In the genomic region with DNA sequence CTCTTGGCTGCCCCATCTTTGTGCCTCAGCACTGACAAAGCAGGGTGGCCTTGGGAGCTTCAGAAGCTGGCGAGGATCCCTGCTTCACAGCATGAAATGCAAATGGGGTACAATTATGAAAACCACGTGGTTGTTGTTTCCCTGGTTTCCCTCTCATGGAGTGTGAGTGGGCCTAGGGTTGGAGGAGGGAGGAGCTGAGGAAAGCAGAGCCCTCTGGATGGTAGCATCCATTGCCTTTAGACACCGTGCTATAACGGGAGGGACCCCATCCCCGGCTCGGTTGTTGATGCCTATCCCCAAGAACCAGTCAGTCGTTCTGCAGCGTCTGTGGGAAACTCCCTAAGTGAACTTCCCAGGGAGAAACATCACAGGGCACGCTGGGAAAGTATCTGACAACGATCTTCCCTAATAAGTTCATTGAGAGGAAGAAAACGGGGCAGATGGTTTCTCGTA, we compare ENCODE assay signal across 9 mouse cellular contexts. TPM values are rescaled to one million over a fixed set of nuclear protein-coding genes. Genes with fewer than 3 reads are reported as not detected.
A peak's percentile ranks its signal among the peaks of the same experiment; 100 is the strongest.
DNase-seq lines count a peak whose midpoint lies in the region; ATAC-seq lines count a peak whose summit lies in the region.
"Had no signal": no experiment of that assay in that cellular context is flagged by ENCODE, and none has a peak within 500 bp of the region (broad histone marks: within the 10 kb centered on the region; RNA-seq: fewer than 3 reads in every experiment).

No protein-coding gene starts in this region.

- H3K4me3 ChIP-seq in kidney, embryonic 14.5 days (ENCODE audit: low read length): no peak overlapping the region
- no peak overlapping the region for H3K4me3 ChIP-seq in kidney, embryonic 15.5 days (replicated peaks)
- H3K4me3 ChIP-seq in brown adipose tissue, adult 24 weeks (ENCODE audit: insufficient read depth, low read depth, low read length): peak overlapping the region; percentile 29; the same call in 1 of the 2 replicates
- no peak overlapping the region for H3K4me3 ChIP-seq in liver, embryonic 13.5 days (replicated peaks)
- H3K4me3 ChIP-seq: limb, embryonic 13.5 days; neural tube, embryonic 13.5 days had no signal

- WGBS in kidney, embryonic 14.5 days: 31% methylated on average over 12 of the region's 12 CpGs
- WGBS in kidney, embryonic 15.5 days: 41% methylated on average over 12 of the region's 12 CpGs
- 63% methylated on average over 12 of the region's 12 CpGs for WGBS in liver, embryonic 13.5 days (ENCODE audit: insufficient replicate concordance)

- peaks cover 22% of the 10 kb centered on the region for H3K4me1 ChIP-seq in kidney, embryonic 14.5 days (ENCODE audit: control insufficient read depth, insufficient read depth, low read length)
- H3K4me1 ChIP-seq in kidney, embryonic 15.5 days: peaks cover 41% of the 10 kb centered on the region
- H3K4me1 ChIP-seq in brown adipose tissue, adult 24 weeks (ENCODE audit: control insufficient read depth, insufficient read depth, insufficient read length, low read length): peaks cover 53% of the 10 kb centered on the region
- H3K4me1 ChIP-seq in liver, embryonic 13.5 days (replicated peaks): peaks cover 79% of the 10 kb centered on the region

- H3K9ac ChIP-seq in kidney, embryonic 14.5 days (ENCODE audit: low read depth, low read length): no peak overlapping the region
- H3K9ac ChIP-seq in kidney, embryonic 15.5 days: no peak overlapping the region
- 0 out of 2 replicates have a peak overlapping the region, but pooled peaks have one; percentile 41 for H3K9ac ChIP-seq in liver, embryonic 13.5 days
- H3K9ac ChIP-seq: limb, embryonic 13.5 days; neural tube, embryonic 13.5 days had no signal

- no peaks in the 10 kb centered on the region for H3K36me3 ChIP-seq in kidney, embryonic 14.5 days (ENCODE audit: control insufficient read depth, insufficient read depth, low read length)
- H3K36me3 ChIP-seq in kidney, embryonic 15.5 days: no peaks in the 10 kb centered on the region
- no peaks in the 10 kb centered on the region for H3K36me3 ChIP-seq in liver, embryonic 13.5 days
- H3K36me3 ChIP-seq: limb, embryonic 13.5 days; neural tube, embryonic 13.5 days had no signal

- no peaks in the 10 kb centered on the region for H3K9me3 ChIP-seq in kidney, embryonic 14.5 days (ENCODE audit: control insufficient read depth, low read length)
- no peaks in the 10 kb centered on the region for H3K9me3 ChIP-seq in kidney, embryonic 15.5 days (replicated peaks)
- no peaks in the 10 kb centered on the region for H3K9me3 ChIP-seq in liver, embryonic 13.5 days (replicated peaks)
- H3K9me3 ChIP-seq: limb, embryonic 13.5 days; neural tube, embryonic 13.5 days had no signal

- H3K27me3 ChIP-seq in kidney, embryonic 14.5 days (ENCODE audit: control insufficient read depth, insufficient read depth, low read length): no peaks in the 10 kb centered on the region; the same call in none of the 2 replicates
- H3K27me3 ChIP-seq in kidney, embryonic 15.5 days: peaks cover 5% of the 10 kb centered on the region; the same call in 1 of the 2 replicates
- H3K27me3 ChIP-seq in liver, embryonic 13.5 days: peaks cover 5% of the 10 kb centered on the region; the same call in 1 of the 2 replicates

- DNase-seq in liver, embryonic 13.5 days: no peak
- no peak for DNase-seq in thymus, adult 18-20 months
- DNase-seq in heart, adult 9 months (ENCODE audit: low spot score in 2 of 2): no peak

- ATAC-seq in kidney, embryonic 14.5 days (ENCODE audit: low FRiP score, low TSS enrichment): no peak
- no peak for ATAC-seq in kidney, embryonic 15.5 days (replicated peaks; ENCODE audit: low FRiP score)
- peak; percentile 47 for ATAC-seq in frontal cortex, adult (ENCODE audit: low TSS enrichment)
- ATAC-seq in liver, embryonic 13.5 days (ENCODE audit: low read depth): no peak

- H3K4me2 ChIP-seq in kidney, embryonic 14.5 days (replicated peaks; ENCODE audit: low read depth, low read length): no peak overlapping the region
- H3K4me2 ChIP-seq in kidney, embryonic 15.5 days: no peak overlapping the region
- H3K4me2 ChIP-seq in liver, embryonic 13.5 days: 0 out of 2 replicates have a peak overlapping the region, but pooled peaks have one; percentile 2
- H3K4me2 ChIP-seq: limb, embryonic 13.5 days; neural tube, embryonic 13.5 days had no signal

- peak overlapping the region; percentile 7; the same call in 1 of the 2 replicates for H3K27ac ChIP-seq in kidney, embryonic 14.5 days (ENCODE audit: low read depth, low read length)
- H3K27ac ChIP-seq in kidney, embryonic 15.5 days: no peak overlapping the region
- peak overlapping the region; percentile 54 for H3K27ac ChIP-seq in brown adipose tissue, adult 24 weeks (replicated peaks; ENCODE audit: low read depth, low read length)
- H3K27ac ChIP-seq in liver, embryonic 13.5 days: no peak overlapping the region
- H3K27ac ChIP-seq: limb, embryonic 13.5 days; neural tube, embryonic 13.5 days had no signal

RNA-seq across cellular contexts. Expression of a gene that starts 5.4 kb away (rescaled TPM):
- 2.7 and 4.2 TPM in 2 replicates for polyA plus RNA-seq in kidney, embryonic 14.5 days (2014; fragmentation: Nextera tagmentation; extraction: Ambion mirVana)
- 5.3 and 6.0 TPM in 2 replicates for polyA plus RNA-seq in kidney, embryonic 15.5 days (2015; fragmentation: Nextera tagmentation; extraction: Ambion mirVana)
- polyA plus RNA-seq in brown adipose tissue, adult 24 weeks (2012; ENCODE audit: insufficient read depth, insufficient read length, missing spikeins): 61.4 and 63.8 TPM in 2 replicates
- 1.3 and 1.6 TPM in 2 replicates for polyA plus RNA-seq in liver, embryonic 13.5 days (2015; fragmentation: Nextera tagmentation; extraction: Ambion mirVana)

Comparison
In these comparisons a context has a peak if more than half of its experiments do, and no peak if none do; other contexts are left out.
1. H3K27ac ChIP-seq: peak in kidney, embryonic 14.5 days (single experiment) and brown adipose tissue, adult 24 weeks (single experiment); none in kidney, embryonic 15.5 days (single experiment) and liver, embryonic 13.5 days (single experiment).